Mouse (Mus musculus) cerebellum, adult 18-20 months (tissue): ENCODE data around the gene Tbc1d2.

ENCODE experiments used
- DNase-seq, 2 experiments: peaks; one replicate each; pipeline ENCODE4 v3.0.0; 2021

Gene Tbc1d2

DNA sequence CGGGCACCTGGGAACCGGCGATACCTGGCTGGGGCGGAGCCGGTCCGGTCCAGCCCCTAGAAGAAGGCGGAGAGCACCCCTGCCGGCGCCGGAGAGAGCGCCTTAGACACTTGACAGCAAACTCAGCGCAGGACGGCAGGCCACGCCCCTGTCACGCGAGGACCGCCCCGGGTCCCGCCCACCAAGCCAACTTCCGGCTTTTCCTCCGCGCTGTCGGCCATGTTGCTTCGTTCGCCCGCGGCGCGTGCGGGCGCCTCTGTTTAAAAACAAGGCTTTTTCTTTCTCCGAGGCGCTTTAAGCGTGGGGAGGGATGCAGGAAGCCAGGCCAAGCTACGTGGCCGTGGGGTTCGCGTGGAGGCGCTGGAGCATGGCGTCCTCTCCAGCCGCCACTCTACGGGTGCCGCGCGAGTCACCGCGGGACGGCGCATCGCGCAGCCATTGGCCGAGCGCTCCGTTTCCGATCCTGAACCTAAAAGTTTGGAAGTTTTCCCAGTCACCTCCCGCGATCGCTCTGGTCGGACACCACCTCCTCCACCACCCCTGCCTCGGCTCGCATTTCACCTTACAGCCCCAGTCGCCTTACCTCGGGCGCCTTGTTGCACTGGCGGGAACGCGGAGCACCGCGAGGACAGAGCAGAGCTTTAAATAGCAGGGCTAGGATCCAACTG is at the start of gene Tbc1d2:
Gene Tbc1d2 (minus strand): TSS at position 124 of the 668 bp plus-strand sequence.
- DNase-seq, result peak; percentile 95 to 97

DNA sequence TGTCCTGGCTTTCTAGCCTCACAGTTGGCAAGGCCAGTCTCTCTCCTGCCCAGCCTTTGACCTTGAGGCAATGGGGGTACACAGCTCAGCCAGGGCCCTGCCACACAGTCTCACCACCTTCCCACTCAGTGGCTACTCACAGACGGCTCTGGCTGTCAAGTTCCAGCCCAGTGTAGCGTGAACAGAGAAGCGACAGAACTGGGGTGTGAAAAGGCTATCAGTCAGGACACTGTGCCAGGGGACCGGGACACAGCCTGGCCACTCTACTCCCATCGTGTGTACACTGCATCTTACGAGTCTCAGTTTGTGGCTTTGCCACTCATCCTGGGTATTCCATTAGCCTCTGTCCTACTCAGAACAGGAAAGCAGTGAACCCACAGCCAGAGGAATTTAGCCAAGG is 46.5 kb upstream of the Tbc1d2 start:
- DNase-seq, result peak; percentile 29 to 41

DNA sequence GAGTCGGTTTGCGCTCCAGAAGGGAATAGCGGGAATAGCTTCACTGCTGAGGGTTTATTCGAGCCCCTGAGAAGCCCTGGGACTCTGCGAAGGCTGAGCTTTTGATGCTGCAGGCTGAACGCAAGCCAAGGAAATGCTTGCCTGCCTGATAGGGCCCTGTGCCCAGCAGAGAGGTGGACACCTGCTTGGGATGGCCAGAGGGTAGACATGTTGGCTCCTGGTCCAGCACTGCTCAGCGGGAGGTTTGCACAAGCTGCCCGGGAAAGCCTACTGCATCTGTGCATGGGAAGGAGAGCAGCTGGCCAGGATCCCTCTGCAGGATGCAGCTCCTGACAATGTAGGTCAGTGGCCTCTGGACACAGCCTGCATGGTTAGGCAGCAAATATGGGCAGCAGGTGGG is 40.6 kb upstream of the Tbc1d2 start:
- DNase-seq, result peak; percentile 89 to 90

DNA sequence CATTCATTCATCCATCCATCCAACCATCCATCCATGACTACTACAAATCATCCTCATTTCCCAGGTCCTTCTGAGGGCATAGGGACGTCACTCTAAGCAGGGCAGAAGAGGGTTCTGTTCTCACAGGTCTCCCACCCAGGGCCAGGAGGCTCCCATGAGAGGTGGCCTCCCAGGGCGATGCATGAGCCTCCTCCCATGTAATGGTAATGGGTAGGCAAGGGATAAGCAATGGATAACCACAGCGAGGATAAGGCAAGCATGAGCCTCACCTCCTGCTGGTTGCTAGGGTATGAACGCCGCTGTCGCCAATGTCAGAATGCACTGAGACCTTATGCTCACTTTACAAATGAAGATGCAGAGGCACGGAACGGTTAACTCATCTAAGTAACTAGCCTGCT is 40.0 kb upstream of the Tbc1d2 start:
- DNase-seq, result no peak

DNA sequence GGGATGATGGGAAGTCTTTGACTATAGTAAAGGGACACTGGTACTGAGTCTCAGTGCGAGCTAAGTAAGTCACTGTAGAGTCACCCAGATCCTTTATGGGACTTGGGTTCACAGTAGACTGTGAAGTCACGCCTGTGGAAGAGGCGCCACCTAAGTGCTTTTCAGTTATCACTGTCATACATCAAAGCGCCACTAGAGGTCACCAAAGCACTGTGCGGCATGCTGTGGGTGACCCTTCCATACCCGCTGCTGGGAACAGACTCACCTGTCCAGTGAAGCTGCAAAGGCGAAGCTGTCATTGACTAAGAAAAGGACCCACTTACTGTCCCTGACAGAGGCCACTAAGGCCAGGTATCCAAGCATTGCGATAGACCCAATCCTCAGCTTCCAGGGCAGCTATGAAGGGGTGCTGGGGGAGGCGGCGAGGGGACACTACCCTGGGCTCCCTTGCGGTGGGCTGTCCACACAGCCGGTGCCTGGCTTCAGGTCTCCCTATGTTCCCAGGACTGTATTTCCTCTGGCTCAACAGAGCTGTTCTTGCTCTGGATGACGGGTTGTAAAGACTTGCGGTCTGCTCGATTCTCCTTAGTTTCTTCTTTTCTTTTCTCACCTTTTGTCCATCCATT is 39.5 kb upstream of the Tbc1d2 start:
- DNase-seq, result peak; percentile 84 to 91

DNA sequence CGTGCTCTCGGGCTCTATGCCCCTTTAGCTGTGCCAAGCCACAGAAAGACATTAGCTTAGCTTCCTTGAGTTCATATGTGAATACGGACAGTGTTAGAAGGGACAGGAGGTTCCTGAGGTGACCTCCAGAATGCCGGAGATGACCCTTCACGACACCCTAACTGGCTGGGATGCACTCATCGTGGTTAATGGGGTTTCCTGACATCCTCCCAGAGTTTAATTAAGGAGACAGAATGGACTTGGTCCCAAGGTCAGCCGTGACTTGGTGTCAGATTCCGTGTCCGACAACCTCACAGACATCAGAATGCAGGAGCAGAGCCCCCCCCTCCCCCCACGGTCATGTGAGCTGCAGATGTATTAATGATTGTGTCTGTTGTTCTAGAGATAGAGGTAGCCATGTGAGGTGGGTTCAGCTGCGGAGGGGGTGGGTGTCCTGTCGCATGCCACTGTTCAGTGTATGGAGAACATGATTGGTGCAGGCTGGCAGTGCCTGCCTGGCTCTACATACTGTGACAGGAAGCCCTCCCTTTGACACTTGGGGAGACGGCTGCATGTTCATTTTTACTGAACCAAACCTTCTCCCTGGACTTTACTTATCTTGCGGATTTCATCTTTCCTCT is 38.3 kb upstream of the Tbc1d2 start:
- no peak for DNase-seq

DNA sequence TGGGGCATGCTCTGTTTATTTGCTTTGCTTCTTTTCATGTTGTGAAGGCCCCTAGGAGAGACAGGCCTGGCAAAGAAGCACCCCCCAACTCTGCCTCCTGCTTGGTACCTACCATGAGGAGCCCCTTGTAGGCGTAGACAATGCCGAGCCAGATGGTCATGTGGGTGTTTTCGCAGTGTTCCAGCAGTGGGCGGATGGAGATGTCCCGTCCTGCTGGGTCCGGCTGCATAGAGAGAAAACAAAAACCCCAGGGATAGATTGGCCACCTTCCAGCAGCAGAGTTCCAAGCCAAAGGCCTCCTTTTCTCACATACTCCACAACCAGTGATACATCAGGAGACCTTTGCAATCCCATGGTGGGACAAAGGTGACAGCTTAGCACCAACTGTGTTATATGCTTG is 34.2 kb upstream of the Tbc1d2 start:
- peak; percentile 61 to 70 for DNase-seq

DNA sequence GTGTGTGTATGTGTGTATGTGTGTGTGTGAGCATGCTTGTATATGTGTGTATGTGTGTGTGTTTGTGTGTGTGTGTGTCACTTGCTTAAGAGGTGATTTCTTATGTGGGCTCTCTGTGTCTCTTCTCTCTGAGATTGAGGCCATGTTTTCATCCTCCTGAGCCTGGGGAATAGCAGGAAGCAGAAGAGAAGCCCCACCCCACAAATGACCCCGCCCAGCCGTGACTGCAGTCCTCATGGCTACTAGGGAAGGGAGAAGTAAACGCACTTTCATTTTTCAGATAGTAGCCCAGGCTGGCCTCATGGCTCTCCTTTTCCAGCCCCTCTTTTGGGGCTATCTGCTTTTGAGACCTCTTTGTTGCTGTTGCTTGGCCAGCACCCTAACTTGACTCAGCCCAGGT is 26.6 kb upstream of the Tbc1d2 start:
- no peak for DNase-seq

DNA sequence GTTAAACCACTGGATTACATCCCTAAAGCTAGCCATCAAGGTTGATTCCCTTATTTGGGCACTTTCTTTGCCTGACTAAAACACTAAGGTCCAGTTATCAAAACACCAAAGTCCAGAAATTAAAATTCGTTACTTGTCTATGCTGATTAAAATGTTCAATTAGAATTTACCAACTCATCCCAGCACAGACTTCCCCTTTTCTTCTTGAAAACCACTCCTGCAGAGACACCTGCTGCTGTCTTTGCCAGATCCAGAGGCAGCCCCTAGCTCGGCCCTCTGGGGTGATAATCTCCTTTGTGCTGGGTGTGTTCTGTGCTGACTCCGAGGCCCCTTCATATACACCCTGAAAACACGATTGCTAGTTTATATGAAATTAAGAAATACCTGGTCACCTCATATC is 26.0 kb upstream of the Tbc1d2 start:
- DNase-seq, result no peak

DNA sequence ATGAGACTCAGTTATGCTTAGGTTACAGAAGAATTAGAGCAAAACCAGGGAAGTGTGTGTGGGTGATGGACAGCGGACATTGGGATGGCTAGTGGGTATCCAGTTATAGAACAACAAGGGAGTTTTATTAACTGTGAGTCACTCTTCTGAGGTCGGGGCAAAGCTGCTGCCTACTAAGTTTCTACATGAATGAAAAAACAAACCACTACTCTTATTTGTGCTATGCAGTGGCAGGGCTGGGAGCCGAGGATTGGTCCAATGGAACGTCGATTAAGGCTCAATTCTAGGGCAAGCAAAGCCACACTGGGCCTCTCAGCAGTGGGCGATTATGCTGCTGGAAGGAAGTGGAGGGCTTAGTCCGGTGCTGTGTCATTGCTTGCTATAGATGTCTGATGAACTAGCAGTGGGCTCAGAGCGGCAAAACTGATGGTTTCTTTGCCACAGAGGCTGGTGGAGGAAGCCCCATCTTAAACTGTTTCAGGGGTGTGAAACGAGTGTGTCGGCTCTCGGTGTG is 25.3 kb upstream of the Tbc1d2 start:
- no peak for DNase-seq

DNA sequence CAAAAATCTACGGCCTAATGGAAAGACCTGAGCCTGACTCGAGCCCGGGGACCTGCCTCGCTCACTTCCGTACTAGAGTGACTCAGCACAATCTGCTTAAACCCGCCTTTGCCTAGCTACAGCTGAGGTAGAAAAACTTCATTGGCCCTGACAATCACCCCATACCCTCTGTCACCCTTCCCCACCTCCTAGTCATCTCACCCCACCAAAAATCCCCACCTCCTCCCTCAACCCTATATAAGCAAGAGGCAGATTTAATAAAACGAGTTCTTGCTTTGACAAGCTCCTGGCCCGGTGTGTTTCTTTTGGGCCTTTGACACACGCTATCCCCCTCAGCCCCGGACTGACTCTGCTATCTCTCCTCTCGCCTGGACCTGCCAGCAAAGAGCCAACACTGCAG is 18.6 kb upstream of the Tbc1d2 start:
- no peak for DNase-seq

DNA sequence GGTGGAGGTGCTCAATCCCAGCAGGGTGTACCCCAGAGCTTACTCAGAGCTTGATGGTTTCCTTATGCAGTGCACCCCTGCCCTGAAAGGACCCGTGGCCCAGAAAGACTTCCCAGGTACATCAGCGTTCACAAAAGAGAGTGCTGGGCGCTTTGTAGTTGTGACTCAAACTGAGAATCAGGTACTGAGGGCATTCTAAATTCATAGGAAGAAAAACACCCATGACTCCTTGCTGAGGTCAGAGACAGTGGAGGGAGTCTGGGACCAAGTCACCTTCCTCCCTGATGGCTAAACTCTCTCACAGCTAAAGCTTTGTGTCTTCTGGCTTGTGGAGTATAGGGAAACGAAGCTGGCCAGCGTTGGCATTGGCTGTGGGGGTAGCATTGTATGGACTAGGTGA is 16.4 kb upstream of the Tbc1d2 start:
- DNase-seq, result no peak

DNA sequence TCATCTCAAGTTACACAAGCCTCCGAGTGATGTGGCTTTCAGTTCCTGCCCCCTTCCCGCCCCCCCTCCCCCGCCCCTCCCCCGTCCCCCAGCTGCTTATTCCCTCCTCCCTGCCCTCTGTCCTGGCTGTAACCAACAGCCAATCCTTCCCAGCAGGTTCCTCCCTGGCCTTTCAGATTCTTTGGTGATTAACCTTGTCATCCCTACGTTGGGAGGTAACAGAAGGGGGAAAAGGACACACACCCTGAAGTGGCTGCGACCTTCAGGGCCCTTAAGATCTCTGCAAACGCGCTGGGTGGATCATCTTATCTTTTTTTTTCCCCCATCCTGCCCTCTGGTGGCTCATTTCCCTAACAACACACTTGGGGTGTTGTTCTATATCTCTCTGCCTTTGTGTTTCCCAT is 15.4 kb upstream of the Tbc1d2 start:
- DNase-seq, result no peak

DNA sequence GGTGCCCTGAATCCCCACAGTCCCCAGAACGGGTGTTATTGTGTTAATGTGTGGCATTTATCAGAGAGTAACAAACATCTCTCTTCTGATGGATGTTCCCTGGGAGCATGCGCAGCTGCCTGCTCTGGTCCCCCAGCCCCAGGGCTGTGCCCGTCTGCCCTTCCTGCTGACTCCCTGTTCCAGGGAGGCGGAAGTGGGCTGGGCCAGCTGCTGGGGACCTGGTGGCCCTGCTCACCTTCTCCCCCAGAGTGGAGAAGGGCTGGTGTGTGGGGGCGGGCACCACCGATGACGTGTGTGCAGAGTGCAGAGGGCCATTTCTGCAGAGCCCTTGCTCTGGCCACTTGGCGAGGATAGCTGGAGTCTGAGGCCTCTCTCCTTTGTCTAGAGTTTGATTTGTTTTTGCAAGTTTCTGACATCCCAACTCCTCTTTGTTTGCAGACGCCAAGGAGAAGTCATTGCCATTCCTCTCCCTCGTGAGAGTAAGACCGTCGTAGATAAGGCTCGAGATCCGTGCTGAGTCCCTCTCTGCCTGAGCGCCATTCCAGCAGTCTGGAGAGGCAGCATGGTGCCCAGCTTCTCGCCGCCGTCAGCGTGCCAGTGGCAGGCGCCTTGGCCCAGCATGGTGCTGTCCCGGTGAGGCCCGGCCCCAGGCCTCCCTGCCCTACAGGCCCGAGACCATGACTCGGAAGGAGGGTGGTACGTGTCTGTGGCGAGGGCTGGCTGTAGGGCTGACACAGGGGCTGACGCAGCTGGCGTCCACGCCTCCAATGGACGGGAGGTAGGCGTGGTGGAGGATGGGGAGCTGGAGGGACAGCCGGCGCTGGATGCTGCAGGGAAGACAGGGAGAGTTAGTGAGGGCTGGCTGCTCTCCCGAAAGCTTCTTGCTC is 14.4 kb upstream of the Tbc1d2 start:
- peak in 1 of 2 experiments; percentile 24 for DNase-seq

DNA sequence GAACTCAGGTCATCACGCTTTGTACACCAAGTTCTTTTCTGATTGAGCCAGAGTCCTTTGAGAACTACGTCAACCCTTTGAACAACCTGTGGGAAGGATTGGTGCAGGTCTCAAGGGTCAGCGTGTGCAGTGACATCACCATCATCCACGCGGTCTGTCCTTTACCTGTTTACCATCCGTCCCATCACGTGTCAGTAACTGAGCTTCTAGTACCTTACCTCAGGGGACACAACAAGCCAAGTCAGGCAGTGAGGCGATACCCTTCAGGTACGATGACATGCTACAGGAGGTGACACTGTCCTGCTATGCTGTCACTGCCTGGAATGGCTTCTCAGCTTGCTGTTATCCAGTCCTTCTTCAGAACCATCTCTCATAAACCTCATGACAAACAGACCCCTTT is 11.4 kb upstream of the Tbc1d2 start:
- no peak for DNase-seq

DNA sequence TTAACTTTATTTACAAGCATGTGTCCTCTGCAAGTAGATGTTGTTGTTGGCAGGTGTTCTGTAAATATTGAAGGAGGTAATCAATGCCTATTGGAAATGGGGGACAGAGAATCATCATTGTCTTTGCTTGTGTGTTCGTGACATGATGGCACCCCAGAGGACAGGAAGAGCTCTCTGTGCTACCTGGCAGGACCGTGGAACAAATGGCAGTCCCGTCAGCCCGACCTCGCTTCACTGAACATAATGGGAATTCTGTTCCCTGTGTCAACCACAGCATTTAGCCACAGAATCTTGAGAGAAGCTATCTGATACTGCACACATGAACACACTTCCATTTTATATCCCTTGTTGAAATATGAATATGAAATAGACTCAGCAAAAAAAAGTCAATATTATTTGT is 8.9 kb upstream of the Tbc1d2 start:
- DNase-seq, result no peak

DNA sequence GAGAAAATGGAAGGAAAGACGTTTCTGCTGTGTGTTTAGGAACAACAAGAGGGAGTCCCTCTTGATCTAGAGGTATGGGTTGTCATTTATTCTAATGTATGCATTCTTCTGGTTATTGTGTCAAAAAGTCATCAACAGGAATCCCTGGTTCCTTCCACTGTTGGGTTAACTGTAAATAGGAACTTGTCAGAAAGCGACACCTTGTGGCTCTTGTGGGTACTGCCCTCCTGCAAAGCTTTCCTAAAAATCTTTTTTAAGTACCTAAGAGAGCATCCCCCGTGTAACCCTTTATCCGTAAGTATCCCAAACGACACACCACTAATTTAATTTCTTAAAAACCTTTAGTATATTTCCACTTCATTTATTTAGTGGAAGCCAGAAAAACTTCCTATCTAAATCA is 7.1 kb upstream of the Tbc1d2 start:
- DNase-seq, result peak; percentile 75 to 82

DNA sequence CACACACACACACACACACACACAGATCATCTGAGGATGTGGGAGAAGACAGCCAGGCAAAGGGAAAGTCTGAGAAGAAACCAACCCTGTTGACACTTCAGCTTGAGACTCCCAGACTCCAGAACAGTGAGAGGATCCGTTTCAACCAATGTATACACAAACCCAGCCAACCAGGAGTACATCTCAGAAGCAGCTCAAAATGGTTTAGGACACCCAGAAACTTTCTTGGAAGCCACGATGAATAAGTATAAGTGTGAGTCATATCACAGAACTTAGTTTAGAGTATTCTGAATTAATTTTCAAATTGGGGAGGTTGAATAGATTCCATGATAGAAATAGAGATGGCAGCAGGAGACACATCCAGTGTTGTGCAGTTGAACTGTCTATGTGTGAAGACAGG is 5.9 kb upstream of the Tbc1d2 start:
- DNase-seq, result no peak

DNA sequence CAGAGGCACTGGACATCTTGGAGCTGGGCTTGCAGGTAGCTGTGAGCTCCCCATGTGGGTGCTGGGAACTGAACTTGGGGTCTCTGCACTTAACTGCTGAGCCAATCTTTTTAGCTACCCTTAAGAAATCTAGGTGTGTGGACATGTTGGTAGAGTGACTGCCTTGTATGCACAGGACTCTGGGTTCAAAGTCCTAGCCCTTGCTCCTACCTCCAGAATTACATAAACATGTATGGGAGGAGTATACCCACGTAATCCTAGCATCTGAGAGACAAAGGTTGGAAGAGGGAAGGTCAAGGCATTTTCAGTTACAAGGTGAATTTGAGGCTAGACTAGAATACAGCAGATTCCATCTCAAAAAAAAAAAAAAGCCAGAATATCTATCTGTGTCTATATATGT is 5.3 kb upstream of the Tbc1d2 start:
- no peak for DNase-seq

DNA sequence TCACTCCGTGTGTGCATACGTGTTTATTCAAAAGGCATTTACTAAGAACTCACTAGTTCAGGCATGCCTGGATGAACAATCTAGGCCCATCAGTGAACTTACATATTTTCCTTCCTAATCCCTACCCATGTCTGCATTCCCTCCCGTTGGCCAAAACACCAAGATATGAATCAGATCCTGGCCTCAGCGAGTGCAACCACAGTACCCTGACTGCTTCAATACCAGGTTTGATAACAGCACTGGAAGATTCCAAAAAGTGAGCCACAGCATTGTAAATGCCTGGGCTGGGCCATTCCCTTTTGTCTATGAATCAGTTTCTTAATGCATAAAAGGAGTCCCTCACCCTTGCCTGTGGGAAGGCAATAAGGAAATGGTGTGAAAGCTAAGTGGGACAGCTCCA is 848 bp downstream of the Tbc1d2 start:
- DNase-seq, result no peak

DNA sequence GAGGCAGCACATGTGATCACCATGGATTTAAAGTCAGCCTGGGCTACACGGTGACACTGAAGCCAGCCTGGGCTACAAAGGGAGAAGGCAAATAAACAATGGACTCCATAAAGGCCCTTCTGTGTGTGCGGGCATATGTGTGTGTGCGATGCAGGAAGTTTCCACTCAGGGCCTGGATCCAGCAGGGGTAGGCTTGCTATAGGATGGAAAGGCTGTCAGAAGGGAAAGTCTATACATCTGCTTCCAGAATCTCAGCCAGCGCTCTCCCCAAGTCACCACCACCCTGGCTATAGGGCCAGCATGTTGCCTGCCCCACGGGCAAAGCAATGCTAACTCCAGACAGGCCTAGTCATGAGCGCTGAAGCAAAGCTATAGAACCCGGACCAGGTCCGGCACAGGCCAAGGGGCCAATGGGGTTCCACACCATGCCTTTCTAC is 6.3 kb downstream of the Tbc1d2 start:
- no peak for DNase-seq

DNA sequence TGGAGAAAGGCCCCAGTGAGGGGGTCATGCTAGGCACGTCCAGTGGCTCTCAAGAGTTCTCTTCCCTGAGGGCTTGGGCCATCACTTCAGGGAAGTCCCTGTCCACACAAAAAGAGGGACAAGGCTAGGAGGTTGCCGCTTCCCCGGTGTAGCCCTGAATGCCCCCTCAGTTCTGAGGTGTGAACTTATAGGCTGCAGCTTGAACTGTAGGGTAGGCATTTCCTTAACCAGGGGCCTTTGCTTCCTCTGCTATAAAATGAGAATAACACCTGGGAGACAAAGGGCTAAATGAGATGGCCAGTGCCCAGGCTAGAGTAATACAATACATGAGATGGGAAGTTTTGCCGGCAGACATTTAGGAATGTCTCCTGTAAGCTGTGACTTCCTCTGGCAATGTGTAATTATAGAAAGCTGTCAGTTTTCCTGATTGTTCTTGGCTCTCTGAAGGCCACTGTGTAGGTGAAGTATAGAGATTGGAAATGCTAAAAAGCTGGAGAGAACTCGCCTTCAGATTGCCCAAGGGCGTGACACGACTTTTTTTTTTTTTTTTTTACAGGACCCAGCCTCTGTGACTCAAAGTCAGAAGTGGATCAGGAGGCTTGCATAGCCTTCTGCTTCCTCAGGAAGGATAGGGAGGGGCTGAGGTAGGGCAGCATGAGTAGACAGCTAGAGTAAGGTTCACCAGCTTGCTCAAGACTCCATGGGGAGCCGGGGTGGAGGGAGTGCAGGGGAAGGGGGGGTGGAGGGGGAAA is 6.9 kb downstream of the Tbc1d2 start:
- no peak for DNase-seq
